30 mouse cellular contexts compared by ENCODE assay signal in the genomic region with DNA sequence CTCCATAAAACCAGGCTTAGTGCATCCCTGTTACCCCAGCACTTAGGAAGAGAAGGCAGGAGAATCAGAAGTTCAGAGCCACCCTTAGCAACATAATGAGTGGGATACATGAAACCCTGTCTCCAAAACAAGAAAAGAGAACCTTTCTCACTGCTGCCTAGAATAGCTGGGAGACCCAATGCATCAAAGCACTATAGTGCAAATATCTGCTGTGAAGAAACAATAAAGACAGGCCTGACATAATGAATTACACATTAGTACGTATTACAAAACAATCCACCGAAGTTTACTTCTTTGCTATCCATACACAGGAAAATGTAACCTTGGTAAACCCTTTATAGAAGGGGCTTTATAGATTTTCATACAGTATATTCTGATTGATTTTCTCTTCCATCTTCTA.
"Had no signal": no experiment of that assay in that cellular context is flagged by ENCODE, and none has a peak within 500 bp of the region (broad histone marks: within the 10 kb centered on the region; RNA-seq: fewer than 3 reads in every experiment).

No protein-coding gene starts in this region.

- H3K27me3 ChIP-seq: limb, embryonic 12.5 days; limb, embryonic 13.5 days; limb, embryonic 15.5 days; liver, embryonic 12.5 days; liver, embryonic 13.5 days; liver, embryonic 15.5 days; lung, embryonic 15.5 days; megakaryocyte, embryonic 14.5 days; midbrain, embryonic 12.5 days; midbrain, embryonic 13.5 days; midbrain, embryonic 15.5 days had no signal

- DNase-seq: left cerebral cortex, postnatal 4 days; liver; liver, embryonic 13.5 days; liver, postnatal 0 days; lung, adult 18-20 months; lung, adult 2 months; lung, embryonic 14.5 days; lung, postnatal 10 days; lung, postnatal 14 days; lung, postnatal 36 days; lung, postnatal 4 days had no signal

- H3K4me1 ChIP-seq: limb, embryonic 10.5 days; limb, embryonic 12.5 days; limb, embryonic 13.5 days; limb, embryonic 15.5 days; lung, embryonic 15.5 days; midbrain, embryonic 10.5 days; midbrain, embryonic 12.5 days; midbrain, embryonic 13.5 days; midbrain, embryonic 15.5 days had no signal

- H3K27ac ChIP-seq: left cerebral cortex, adult 2 months; limb, embryonic 10.5 days; limb, embryonic 12.5 days; limb, embryonic 13.5 days; limb, embryonic 15.5 days; liver, embryonic 12.5 days; liver, embryonic 13.5 days; liver, embryonic 14.5 days; liver, embryonic 15.5 days; lung, embryonic 15.5 days; macrophage; midbrain, embryonic 10.5 days; midbrain, embryonic 12.5 days; midbrain, embryonic 13.5 days; midbrain, embryonic 15.5 days had no signal

- H3K9me3 ChIP-seq: limb, embryonic 10.5 days; limb, embryonic 12.5 days; limb, embryonic 13.5 days; limb, embryonic 15.5 days; liver, embryonic 12.5 days; liver, embryonic 13.5 days; liver, embryonic 15.5 days; lung, embryonic 15.5 days; megakaryocyte, embryonic 14.5 days; midbrain, embryonic 10.5 days; midbrain, embryonic 12.5 days; midbrain, embryonic 13.5 days; midbrain, embryonic 15.5 days had no signal

- ATAC-seq: liver, embryonic 12.5 days; liver, postnatal 0 days; lung, postnatal 0 days; midbrain, embryonic 13.5 days; midbrain, embryonic 15.5 days; midbrain, embryonic 16.5 days had no signal

- H3K4me2 ChIP-seq: limb, embryonic 12.5 days; limb, embryonic 13.5 days; limb, embryonic 15.5 days; liver, embryonic 11.5 days; liver, embryonic 12.5 days; liver, embryonic 13.5 days; liver, embryonic 15.5 days; lung, embryonic 14.5 days; lung, embryonic 15.5 days; midbrain, embryonic 12.5 days; midbrain, embryonic 13.5 days; midbrain, embryonic 15.5 days had no signal

- H3K9ac ChIP-seq: limb, embryonic 12.5 days; limb, embryonic 13.5 days; limb, embryonic 15.5 days; liver, embryonic 12.5 days; liver, embryonic 13.5 days; liver, embryonic 14.5 days; liver, embryonic 15.5 days; liver, postnatal 0 days; lung, embryonic 14.5 days; lung, embryonic 15.5 days; midbrain, embryonic 12.5 days; midbrain, embryonic 13.5 days; midbrain, embryonic 15.5 days had no signal

- H3K4me3 ChIP-seq: left cerebral cortex, adult 2 months; limb, embryonic 10.5 days; limb, embryonic 12.5 days; limb, embryonic 13.5 days; limb, embryonic 15.5 days; liver, embryonic 12.5 days; liver, embryonic 13.5 days; liver, embryonic 15.5 days; lung, embryonic 15.5 days; megakaryocyte, embryonic 14.5 days; midbrain, embryonic 10.5 days; midbrain, embryonic 12.5 days; midbrain, embryonic 13.5 days; midbrain, embryonic 15.5 days; myocyte had no signal
